Mouse (Mus musculus): ENCODE data around the gene Prdm16. TPM values are rescaled to one million over a fixed set of nuclear protein-coding genes. Genes with fewer than 3 reads are reported as not detected.

Prdm16 gene
- polyA plus RNA-seq, 1 experiment = 0.50 TPM

DNA sequence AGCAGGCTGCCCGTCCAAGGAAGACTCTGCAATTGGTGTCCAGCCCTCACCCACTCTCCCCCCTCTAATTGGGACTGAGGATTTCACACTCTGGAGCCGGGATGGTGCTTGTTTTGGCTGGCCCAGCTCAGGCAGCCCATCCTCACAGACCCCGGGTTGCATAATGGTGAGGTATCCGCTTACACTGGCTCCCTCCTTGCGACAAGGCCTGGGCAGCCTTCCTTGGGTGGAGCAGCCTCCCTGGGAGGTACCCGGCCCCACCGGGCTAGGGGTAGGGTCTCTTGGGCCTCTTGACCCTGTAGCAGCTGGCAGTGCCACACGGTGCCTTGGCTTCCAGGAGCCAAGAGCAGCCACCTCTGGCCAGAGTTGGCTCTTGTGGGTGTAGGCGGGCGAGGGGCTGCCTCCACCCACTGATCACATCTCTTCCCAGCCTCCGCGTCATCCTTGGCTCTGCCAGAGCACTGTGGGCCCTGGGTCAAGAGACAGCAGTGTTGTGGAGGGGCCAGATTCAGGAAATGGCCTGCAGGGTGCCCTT lies 26.1 kb upstream of the Prdm16 start:
- Histone ChIP-seq H3K4me3 (ENCODE audit: insufficient read depth, low read length) (no peak overlapping the region), H3K4me1 (ENCODE audit: control insufficient read depth, insufficient read depth, low read length) (no peaks in the 10 kb centered on the region), H3K27ac (ENCODE audit: insufficient read depth, low read depth, low read length) (no peak overlapping the region)
- TF ChIP-seq CTCF (IDR thresholded peaks at IDR 0.05; ENCODE audit: low read depth, low read length) (no peak), POLR2A (IDR thresholded peaks at IDR 0.05; ENCODE audit: borderline replicate concordance, low read depth, low read length) (no peak)

GRCm38 (mm10) chr4:154661256-154661655 lies 24.6 kb upstream of the Prdm16 start:
- TF ChIP-seq POLR2A (IDR thresholded peaks at IDR 0.05; ENCODE audit: borderline replicate concordance, low read depth, low read length) (no peak), CTCF (IDR thresholded peaks at IDR 0.05; ENCODE audit: low read depth, low read length) (no peak)
- no peak overlapping the region for H3K27ac ChIP-seq (ENCODE audit: insufficient read depth, low read depth, low read length)

GRCm38 (mm10) chr4:154660025-154660424 lies 23.4 kb upstream of the Prdm16 start:
- TF ChIP-seq POLR2A (IDR thresholded peaks at IDR 0.05; ENCODE audit: borderline replicate concordance, low read depth, low read length) (no peak), CTCF (IDR thresholded peaks at IDR 0.05; ENCODE audit: low read depth, low read length) (no peak)
- Histone ChIP-seq H3K4me1 (ENCODE audit: control insufficient read depth, insufficient read depth, low read length) (no peaks in the 10 kb centered on the region), H3K27ac (ENCODE audit: insufficient read depth, low read depth, low read length) (no peak overlapping the region), H3K4me3 (ENCODE audit: insufficient read depth, low read length) (no peak overlapping the region)

More at GRCm38 (mm10) chr4:154661256-154661655, 24.6 kb upstream of the Prdm16 start:
- H3K4me1 ChIP-seq (ENCODE audit: control insufficient read depth, insufficient read depth, low read length) = no peaks in the 10 kb centered on the region
- H3K4me3 ChIP-seq (ENCODE audit: insufficient read depth, low read length) = no peak overlapping the region

GRCm38 (mm10) chr4:154655134-154655910 lies 18.6 kb upstream of the Prdm16 start:
- TF ChIP-seq POLR2A (IDR thresholded peaks at IDR 0.05; ENCODE audit: borderline replicate concordance, low read depth, low read length) (no peak), CTCF (IDR thresholded peaks at IDR 0.05; ENCODE audit: low read depth, low read length) (no peak)
- Histone ChIP-seq H3K27ac (ENCODE audit: insufficient read depth, low read depth, low read length) (no peak overlapping the region), H3K4me1 (ENCODE audit: control insufficient read depth, insufficient read depth, low read length) (no peaks in the 10 kb centered on the region), H3K4me3 (ENCODE audit: insufficient read depth, low read length) (no peak overlapping the region)

DNA sequence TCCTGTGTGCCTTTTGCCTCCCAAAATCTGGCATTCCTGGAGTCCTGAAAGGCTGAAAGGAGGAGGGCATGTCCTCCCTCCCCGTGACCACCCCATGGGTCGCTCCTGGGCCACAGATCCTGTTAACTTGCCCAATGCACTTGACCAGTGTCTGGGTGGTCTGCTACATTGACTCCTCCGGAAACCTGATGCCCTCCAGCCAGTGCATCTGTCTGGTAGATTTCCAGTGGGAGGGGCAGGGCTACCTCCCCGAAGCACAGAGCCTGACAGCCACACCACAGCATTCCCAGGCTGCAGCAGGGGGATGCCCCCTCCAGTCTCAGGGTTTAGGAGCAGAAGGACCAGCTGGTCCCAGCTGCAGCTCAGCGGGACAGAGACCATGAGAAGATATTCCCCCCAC lies 15.8 kb upstream of the Prdm16 start:
- H3K4me1 ChIP-seq (ENCODE audit: control insufficient read depth, insufficient read depth, low read length) = no peaks in the 10 kb centered on the region
- TF ChIP-seq CTCF (IDR thresholded peaks at IDR 0.05; ENCODE audit: low read depth, low read length) = no peak
- TF ChIP-seq POLR2A (IDR thresholded peaks at IDR 0.05; ENCODE audit: borderline replicate concordance, low read depth, low read length) = no peak
- H3K4me3 ChIP-seq (ENCODE audit: insufficient read depth, low read length) = no peak overlapping the region
- no peak overlapping the region for H3K27ac ChIP-seq (ENCODE audit: insufficient read depth, low read depth, low read length)

DNA sequence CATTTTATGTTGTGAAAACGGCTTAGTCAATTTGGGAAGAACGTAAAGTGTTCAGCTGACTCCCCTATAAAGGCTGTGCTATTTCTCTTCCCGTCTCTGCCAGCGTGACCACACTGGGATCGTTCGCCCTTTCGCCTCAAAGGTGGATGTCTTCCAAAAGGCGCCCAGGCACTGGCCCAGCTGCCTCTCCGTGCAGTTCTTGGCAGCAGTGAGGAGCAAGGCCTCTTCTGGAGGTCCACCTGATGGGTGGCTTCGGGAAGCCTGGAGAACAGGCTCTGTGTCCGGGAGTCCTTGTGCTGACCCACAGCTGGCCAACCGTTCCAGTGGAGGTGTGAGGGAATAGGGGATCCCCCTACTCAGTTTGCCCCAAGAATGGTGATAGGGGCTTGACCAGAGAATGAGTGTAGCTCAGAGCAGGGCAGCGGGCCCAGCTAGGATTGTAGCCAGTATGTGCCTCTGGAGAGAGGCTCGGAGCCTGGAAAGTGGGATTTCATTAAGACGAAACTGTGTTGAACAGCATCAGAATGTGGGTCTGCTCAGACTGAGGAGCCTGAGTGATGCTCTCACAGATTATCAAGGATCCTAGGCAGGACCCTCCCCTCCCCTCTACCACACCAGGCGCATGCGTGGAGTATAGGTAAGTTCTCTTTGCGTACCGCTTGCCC lies 12.5 kb upstream of the Prdm16 start:
- TF ChIP-seq CTCF (IDR thresholded peaks at IDR 0.05; ENCODE audit: low read depth, low read length) (no peak), POLR2A (IDR thresholded peaks at IDR 0.05; ENCODE audit: borderline replicate concordance, low read depth, low read length) (no peak)
- Histone ChIP-seq H3K4me1 (ENCODE audit: control insufficient read depth, insufficient read depth, low read length) (no peaks in the 10 kb centered on the region), H3K4me3 (ENCODE audit: insufficient read depth, low read length) (no peak overlapping the region), H3K27ac (ENCODE audit: insufficient read depth, low read depth, low read length) (no peak overlapping the region)

- no peaks in the 10 kb centered on the region for H3K4me1 ChIP-seq (ENCODE audit: control insufficient read depth, insufficient read depth, low read length)
- no peak overlapping the region for H3K4me3 ChIP-seq (ENCODE audit: insufficient read depth, low read length)
- TF ChIP-seq POLR2A (IDR thresholded peaks at IDR 0.05; ENCODE audit: borderline replicate concordance, low read depth, low read length) (no peak), CTCF (IDR thresholded peaks at IDR 0.05; ENCODE audit: low read depth, low read length) (no peak)
- no peak overlapping the region for H3K27ac ChIP-seq (ENCODE audit: insufficient read depth, low read depth, low read length)
These were observed 5.8 kb upstream of the Prdm16 start for GRCm38 (mm10) chr4:154642496-154642895.

GRCm38 (mm10) chr4:154641296-154642110 lies 4.8 kb upstream of the Prdm16 start:
- Histone ChIP-seq H3K27ac (ENCODE audit: insufficient read depth, low read depth, low read length) (no peak overlapping the region), H3K4me1 (ENCODE audit: control insufficient read depth, insufficient read depth, low read length) (no peaks in the 10 kb centered on the region), H3K4me3 (ENCODE audit: insufficient read depth, low read length) (no peak overlapping the region)
- no peak for TF ChIP-seq POLR2A (IDR thresholded peaks at IDR 0.05; ENCODE audit: borderline replicate concordance, low read depth, low read length)
- TF ChIP-seq CTCF (IDR thresholded peaks at IDR 0.05; ENCODE audit: low read depth, low read length) = no peak

DNA sequence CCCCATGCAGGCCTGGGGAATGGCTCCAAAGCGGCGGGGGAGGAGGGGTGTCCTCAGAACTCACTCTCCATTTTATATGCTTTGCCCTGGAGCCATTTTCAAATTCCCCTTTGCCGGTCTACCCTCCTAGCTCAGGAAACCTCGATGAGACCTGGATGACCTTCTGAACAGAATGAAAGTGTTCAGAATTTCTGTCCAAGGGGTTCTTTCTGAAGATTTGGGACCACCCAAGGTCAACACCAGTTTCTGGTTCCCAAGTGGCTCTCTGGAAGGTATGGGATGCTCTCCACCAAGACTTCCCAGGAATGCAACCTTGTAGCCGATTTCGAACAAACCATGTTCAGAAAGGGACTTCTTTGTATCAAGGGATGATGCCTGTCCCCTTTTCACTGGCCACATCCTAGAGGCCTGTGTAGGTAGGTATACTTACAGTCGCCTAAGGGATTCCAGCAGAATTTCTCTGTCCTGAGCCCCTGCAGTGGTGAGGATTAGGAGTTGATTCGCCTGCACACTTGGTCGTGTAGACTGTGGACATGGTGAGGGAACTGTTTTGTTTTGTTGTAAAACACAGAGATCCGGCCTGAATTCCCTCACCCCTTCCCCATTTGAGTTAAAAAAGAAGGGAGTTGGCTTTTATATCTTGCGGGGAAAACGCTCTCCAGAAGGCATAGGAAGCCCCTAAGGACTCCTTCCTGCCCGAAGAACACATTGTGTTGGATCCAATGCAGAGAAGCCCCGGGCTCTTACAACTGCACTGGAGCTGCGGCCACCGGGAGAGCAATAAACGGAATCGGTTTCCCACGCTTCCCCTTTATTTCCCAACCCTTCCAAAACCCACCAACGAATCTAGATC lies 4.0 kb upstream of the Prdm16 start:
- H3K4me1 ChIP-seq (ENCODE audit: control insufficient read depth, insufficient read depth, low read length) = no peaks in the 10 kb centered on the region
- no peak overlapping the region for H3K27ac ChIP-seq (ENCODE audit: insufficient read depth, low read depth, low read length)
- no peak overlapping the region for H3K4me3 ChIP-seq (ENCODE audit: insufficient read depth, low read length)
- no peak for TF ChIP-seq CTCF (IDR thresholded peaks at IDR 0.05; ENCODE audit: low read depth, low read length)
- TF ChIP-seq POLR2A (IDR thresholded peaks at IDR 0.05; ENCODE audit: borderline replicate concordance, low read depth, low read length) = no peak

All from bone marrow macrophage, adult 2 months (primary cell).